Mouse (Mus musculus) gastrocnemius, postnatal 25 days (tissue): Measurements from ENCODE around the gene Axdnd1. TPM values are rescaled to one million over a fixed set of nuclear protein-coding genes. Genes with fewer than 3 reads are reported as not detected.
"Not testable (repeated sequence)": the region's sequence is repeated elsewhere in the genome, so short reads cannot be mapped to it uniquely, and the experiment has no call there.

ENCODE experiments used
- DNase-seq: peaks from one replicate; pipeline ENCODE4 v3.0.0; 2022
- total RNA-seq, 2 experiments: library from RNA; stranded (reverse); gene quantifications; 1 replicate in 1 of 2; 2 replicates in 1 of 2; pipeline ENCODE4 v1.2.3; 2021

The Axdnd1 gene
- total RNA-seq, 2 experiments from 2014 or later, result not detected

- DNase-seq, result no peak
Observed at GRCm38 (mm10) chr1:156437016-156437708, 16.2 kb upstream of the Axdnd1 start.

DNA sequence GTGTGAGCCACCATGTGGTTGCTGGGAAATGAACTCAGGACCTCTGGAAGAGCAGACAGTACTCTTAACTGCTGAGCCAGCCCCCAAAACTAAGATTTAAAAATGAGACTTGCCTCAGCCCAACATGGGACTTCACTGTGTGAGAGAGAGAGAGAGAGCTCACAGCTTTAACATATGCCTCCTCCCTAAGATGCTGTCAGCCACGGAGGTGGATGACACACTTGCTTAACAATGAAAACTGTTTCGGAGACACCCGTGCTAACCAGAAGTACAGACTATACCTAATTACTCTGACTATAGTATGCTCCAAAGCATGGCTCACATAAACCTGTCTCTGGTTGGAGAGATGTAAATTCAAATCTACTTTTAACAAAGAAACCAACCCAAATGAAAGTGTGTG, 12.5 kb upstream of the Axdnd1 start:
- no peak for DNase-seq

DNA sequence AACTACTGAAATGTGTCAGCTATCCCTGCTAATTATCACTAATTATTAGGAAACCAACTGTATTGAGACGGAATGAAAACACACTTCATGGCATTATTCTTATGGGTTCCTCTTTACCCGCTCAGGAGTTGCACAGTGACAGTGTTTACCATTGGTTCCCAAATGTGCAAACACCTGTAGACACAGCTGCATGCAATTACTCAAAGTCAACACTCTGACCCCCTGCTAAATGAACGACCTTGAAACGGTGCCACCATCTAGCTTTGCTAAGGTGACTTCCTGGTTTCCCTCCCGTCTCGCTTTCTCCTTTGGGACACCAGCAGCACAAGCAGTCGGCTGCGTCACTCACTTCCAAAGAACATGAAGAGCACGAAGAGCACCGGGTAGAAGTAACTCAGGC, 11.5 kb upstream of the Axdnd1 start:
- no peak for DNase-seq

DNA sequence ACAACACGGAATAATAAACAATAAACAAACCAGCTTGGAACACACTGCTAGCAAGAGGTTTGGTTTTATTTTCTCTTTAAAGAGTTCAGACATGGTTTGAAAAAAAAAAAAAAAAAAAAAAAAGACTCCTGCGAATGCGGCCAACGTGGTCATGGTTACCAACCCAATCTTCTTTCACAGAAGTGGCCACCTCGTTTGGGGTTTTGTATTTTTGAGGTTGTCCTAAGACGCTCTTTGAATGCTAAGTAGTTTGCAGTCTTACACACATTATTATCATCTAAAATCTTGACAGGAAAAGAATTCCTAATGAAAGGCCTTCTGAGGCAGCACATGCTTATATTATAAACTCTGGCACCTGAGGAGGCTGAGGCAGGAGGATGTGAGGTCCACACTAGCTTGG, 7.5 kb upstream of the Axdnd1 start:
- DNase-seq, result no peak

- DNase-seq, result no peak
Observed at GRCm38 (mm10) chr1:156425746-156426145, 4.8 kb upstream of the Axdnd1 start.

DNA sequence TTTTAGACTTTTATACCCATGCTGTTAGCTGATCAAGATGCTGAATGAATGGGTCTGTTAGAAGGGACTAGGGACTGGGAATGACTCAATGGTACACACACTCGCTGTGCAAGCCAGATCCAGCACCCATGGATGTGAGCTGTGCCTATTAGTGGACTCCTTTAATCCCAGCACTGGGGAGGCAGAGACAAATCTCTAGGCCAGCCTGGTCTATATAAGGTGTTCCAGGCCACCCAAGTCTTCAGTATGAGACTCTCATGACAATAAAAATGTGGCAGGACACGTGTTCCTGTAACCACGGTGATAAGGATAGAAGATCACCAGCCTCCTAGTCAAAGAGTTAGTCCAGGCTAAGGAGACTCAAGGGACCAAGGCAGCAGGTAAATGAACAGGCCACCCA, 3.1 kb upstream of the Axdnd1 start:
- no peak for DNase-seq

- no peak for DNase-seq
Observed at GRCm38 (mm10) chr1:156423493-156423892, 2.5 kb upstream of the Axdnd1 start.

DNA sequence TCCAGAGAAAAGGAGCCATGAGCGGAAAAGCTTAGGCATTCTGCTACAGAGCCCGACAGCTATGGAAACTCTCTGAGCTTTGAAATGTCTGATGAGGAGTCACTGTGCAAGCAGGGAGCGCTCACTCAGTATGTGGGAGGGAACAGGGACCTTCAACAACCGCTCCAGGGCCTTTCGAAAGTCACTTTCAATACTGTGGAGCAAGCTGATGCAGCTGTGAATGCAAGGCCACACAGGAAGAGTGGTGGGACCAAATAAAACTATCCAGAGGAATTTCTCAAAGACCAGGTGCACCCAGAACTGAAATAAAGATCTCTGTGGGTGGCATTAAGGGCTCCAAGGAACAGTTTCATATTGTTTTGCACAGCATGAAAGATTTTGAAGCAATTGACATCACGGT, 1.9 kb upstream of the Axdnd1 start:
- no peak for DNase-seq

GRCm38 (mm10) chr1:156418170-156418569, 2.8 kb downstream of the Axdnd1 start:
- DNase-seq, result no peak

- peak; percentile 16 for DNase-seq
Observed at GRCm38 (mm10) chr1:156408521-156408920, 12.4 kb downstream of the Axdnd1 start.

DNA sequence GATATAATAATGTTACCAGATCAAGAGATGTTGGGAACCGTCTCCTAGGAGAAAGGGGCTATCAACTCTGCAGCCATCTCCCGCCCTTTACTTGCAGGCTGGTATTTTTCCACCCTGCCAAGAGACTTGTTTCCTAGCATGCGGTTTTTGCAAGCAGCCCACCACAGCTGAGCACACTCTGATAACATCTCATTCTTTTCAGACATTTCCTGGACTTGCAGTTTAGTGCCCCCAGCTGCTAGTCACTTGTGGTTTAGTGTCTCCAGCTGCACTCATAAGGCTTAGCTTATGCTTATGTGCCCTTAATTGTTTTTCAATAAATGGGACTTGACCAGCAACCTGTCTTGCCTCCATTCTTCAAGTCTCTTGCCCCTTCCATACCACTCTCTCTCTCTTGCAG, 13.0 kb downstream of the Axdnd1 start:
- peak; percentile 9 for DNase-seq

GRCm38 (mm10) chr1:156403251-156403650, 17.7 kb downstream of the Axdnd1 start:
- DNase-seq, result no peak

GRCm38 (mm10) chr1:156402491-156402890, 18.5 kb downstream of the Axdnd1 start:
- DNase-seq, result no peak

DNA sequence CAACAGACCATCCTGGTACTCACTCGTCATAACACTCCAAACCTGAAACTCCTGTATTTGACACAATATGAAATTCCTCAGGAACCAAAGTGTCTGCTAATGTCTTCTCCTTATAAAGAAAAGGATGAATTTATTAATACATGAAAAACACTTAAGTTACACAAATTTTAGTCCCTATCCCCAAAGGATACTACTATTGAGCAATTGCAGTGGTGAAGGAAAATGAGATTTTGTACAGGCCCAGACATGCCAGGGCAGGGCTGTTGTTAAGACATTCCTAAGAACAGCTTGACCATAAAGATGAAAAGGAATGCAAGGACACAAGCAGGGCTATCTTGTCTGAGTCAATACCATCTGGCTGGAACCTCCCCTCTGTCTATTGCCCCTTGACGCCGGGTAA, 20.8 kb downstream of the Axdnd1 start:
- DNase-seq, result not testable (repeated sequence)

- DNase-seq, result no peak
Observed at GRCm38 (mm10) chr1:156393148-156393547, 27.8 kb downstream of the Axdnd1 start.

DNA sequence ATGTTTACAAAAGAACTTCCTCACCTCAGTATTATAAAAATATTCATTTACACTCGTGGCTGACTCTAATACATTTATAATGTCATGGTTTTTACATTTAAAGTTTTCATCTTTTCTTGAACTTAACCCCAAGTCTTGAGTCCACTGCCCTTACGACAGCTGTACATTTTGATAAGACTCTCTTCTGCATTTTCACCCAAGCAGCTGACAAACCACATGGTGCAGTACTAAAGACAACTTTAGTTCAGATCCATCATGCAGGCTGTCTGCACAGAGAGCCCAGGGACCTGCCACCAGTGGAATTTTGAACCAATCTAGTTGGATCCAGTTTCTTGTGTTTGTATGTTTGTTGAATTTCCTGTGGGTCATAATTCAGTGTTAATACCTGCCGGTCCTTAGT, 34.1 kb downstream of the Axdnd1 start:
- DNase-seq, result no peak

DNA sequence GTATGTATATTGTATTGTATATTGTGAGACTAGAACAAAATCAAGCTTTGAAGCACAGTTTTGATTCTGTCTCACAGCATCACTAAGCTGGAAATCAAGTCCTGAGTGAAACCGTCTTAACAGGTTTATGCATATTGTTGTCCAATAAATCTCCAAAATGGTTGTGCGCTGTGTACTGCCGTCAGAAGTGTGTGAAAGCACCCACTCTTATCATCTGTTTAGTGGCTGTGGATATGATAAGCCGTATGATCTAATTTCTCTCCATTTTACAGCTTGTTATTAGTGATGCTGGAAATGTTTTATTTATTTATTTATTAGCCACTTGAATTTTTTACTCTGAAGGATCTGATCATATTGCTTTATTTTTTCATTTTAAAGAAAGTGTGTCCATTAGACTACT, 34.7 kb downstream of the Axdnd1 start:
- DNase-seq, result no peak

- DNase-seq, result no peak
Observed at GRCm38 (mm10) chr1:156381217-156381616, 39.7 kb downstream of the Axdnd1 start.

DNA sequence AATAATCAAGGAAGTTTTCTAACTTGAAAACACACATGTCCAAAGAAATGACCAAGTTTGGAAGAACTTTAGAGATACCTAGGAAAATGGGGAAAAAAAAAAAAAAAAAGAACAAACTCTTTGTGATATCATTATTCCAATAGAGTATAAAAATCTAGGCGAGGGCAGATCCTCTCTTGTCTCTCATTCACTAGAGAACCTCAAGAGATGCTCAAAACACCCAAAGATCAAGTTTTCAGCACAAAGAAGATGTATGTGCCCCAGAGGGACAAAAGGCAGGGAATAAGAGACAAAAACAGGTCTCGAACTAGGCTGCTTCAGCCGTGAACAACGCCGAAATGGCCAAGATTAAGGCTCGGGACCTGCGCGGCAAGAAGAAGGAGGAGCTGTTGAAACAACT, 55.2 kb downstream of the Axdnd1 start, which contains the start of gene Gm2000:
Gene Gm2000 (plus strand): TSS at position 301 of the 400 bp plus-strand sequence.
- DNase-seq, result no peak

- no peak for DNase-seq
Observed at GRCm38 (mm10) chr1:156352466-156352865, 68.5 kb downstream of the Axdnd1 start.

DNA sequence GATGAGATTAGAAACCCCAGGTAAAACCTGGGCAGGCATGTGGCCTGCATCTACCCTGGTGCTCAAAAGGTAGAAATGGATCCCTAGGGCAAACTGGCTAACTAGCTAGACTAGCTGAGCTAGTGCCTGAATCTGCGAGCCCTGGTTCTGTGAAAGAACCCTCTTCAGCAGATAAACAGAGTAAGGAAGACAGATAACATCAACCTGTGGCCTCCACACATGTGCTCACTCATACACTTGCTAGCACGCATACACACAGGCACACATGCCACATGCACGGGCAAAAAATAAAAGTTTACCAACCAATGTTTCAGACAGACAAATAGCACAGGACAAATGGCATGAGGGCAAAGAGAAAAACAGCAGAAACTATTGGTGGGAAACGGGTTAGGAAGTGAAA, 70.5 kb downstream of the Axdnd1 start:
- DNase-seq, result no peak

DNA sequence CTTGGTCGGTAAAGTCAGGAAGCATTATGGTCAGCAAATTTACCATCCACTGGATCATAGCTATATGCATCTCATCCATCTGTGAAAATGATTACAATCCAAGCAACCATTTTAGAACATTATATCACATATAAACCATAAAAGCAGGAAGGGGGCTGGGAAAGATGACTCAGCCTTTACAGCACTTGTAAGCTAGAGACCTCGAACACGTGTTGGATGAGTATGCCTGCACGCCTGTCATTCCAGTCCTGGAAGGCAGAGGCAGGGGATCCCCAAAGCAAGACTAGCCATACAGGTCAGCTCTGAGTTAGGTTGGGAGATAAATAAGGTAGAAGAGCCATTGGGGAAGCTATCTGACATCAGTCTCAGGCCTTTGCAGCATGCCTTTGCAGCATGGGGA, 71.9 kb downstream of the Axdnd1 start:
- no peak for DNase-seq

DNA sequence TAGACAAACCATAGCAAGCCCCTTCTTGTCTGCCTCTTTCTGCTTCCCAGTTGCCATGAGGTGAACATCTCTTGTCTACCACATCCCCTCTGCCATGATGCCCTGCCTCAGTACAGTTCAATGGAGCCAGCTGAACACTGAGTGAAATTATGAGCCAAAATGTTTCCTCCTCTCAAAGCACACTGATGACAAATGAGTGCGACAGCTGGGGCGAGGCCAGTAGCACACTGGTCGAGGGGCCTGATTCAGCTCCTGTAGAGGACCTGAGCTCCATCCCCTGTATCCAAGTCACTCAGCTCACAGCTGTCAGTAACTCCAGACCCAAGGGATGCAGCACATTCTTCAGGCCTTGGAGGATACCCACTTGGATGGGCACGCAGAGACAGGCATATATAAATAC, 75.3 kb downstream of the Axdnd1 start:
- no peak for DNase-seq

GRCm38 (mm10) chr1:156344433-156344832, 76.5 kb downstream of the Axdnd1 start:
- DNase-seq, result no peak

DNA sequence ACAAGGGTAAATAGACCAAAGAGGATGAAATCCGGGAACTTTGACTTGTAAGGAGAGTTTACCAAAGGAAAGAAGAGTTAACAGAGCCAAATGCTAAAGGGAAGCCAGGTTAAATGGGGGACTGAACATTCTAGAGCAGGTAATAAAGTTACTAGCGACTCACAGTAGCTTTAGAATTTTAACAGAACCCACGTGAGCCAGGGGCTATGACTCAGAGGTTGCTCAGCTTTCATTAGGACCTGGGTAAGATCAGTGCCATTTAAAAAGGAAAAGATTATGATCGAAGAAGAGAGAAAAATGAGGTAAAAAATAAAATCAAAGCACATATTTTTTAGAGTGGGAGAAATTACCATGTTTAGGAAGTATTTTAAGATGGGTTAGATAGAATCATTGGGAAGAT, 80.1 kb downstream of the Axdnd1 start:
- DNase-seq, result no peak
